Mouse (Mus musculus): ENCODE measurements at regions not wholly inside any gene's neighbourhood (a gene's known extent, or its start where the extent isn't known, plus 50 kb on each side); places are given as distances from the start of the nearest gene placed in this dataset.

DNA sequence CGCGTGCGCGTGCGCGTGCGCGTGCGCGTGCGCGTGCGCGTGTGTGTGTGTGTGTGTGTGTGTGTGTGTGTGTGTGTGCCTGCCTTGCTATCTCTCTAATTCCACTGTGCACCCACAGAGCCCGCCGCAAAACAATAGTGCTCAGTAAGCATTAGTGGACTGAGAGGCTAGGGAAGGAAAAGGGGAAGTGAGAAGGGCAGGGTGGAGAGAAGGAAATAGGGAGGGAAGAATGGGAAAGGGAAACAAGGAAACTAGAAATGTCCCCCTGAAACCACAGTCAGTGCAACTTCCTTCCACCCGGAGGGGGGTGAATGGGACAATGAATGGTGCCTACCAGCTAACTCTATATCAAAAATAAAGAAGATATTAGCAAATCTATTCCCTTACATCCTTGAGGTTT lies 100.7 kb downstream of the Btc start:
- no peaks in the 10 kb centered on the region for H3K79me2 ChIP-seq (ENCODE audit: control insufficient read depth, insufficient read depth)
- no peak overlapping the region for H3K4me3 ChIP-seq
- no peak for TF ChIP-seq SRF (IDR thresholded peaks at IDR 0.05; ENCODE audit: control insufficient read depth, insufficient read length, low read depth)
- no peak for TF ChIP-seq E2F4 (IDR thresholded peaks at IDR 0.05; ENCODE audit: insufficient read depth)
- no peak for TF ChIP-seq CEBPB (IDR thresholded peaks at IDR 0.05; ENCODE audit: insufficient read depth, poor library complexity, severe bottlenecking)
- TF ChIP-seq MYOD1 (IDR thresholded peaks at IDR 0.05; ENCODE audit: control insufficient read depth in 1 of 3, insufficient read length in 2 of 3, low read depth in 2 of 3) = no peak
- TF ChIP-seq REST (IDR thresholded peaks at IDR 0.05; ENCODE audit: insufficient read depth, insufficient read length) = no peak
- no peak overlapping the region for H3ac ChIP-seq (ENCODE audit: control insufficient read depth, insufficient read length)
- H3K27me3 ChIP-seq (ENCODE audit: control insufficient read depth, insufficient read depth, insufficient read length) = no peaks in the 10 kb centered on the region
- H3K4me2 ChIP-seq (ENCODE audit: low read depth) = no peak overlapping the region
- H3K36me3 ChIP-seq (ENCODE audit: control insufficient read depth, insufficient read depth) = no peaks in the 10 kb centered on the region

GRCm38 (mm10) chr5:91302943-91303342 lies 99.9 kb downstream of the Btc start:
- Histone ChIP-seq H3K27me3 (ENCODE audit: control insufficient read depth, insufficient read depth, insufficient read length) (no peaks in the 10 kb centered on the region), H3K36me3 (ENCODE audit: control insufficient read depth, insufficient read depth) (no peaks in the 10 kb centered on the region), H3K79me2 (ENCODE audit: control insufficient read depth, insufficient read depth) (no peaks in the 10 kb centered on the region), H3K4me3 (no peak overlapping the region), H3K4me2 (ENCODE audit: low read depth) (peak overlapping the region; percentile 71), H3ac (ENCODE audit: control insufficient read depth, insufficient read length) (no peak overlapping the region)
- TF ChIP-seq REST (IDR thresholded peaks at IDR 0.05; ENCODE audit: insufficient read depth, insufficient read length) (no peak), TCF12 (IDR thresholded peaks at IDR 0.05; ENCODE audit: insufficient read depth, poor library complexity, severe bottlenecking) (no peak), TCF3 (IDR thresholded peaks at IDR 0.05; ENCODE audit: insufficient read length, low read depth) (no peak), MYOD1 (IDR thresholded peaks at IDR 0.05; ENCODE audit: control insufficient read depth in 1 of 3, insufficient read length in 2 of 3, low read depth in 2 of 3) (no peak), POLR2AphosphoS2 (IDR thresholded peaks at IDR 0.05; ENCODE audit: insufficient read length, low read depth) (no peak), CEBPB (IDR thresholded peaks at IDR 0.05; ENCODE audit: insufficient read depth, poor library complexity, severe bottlenecking) (peak; percentile 51; the same call in 1 of the 2 replicates)

- TF ChIP-seq TCF12 (IDR thresholded peaks at IDR 0.05; ENCODE audit: insufficient read depth, poor library complexity, severe bottlenecking) (no peak), POLR2AphosphoS2 (IDR thresholded peaks at IDR 0.05; ENCODE audit: insufficient read length, low read depth) (no peak), POLR2A (IDR thresholded peaks at IDR 0.05; ENCODE audit: insufficient read length, low read depth) (no peak), E2F4 (IDR thresholded peaks at IDR 0.05; ENCODE audit: insufficient read depth) (no peak), SRF (IDR thresholded peaks at IDR 0.05; ENCODE audit: control insufficient read depth, insufficient read length, low read depth) (no peak), TCF3 (IDR thresholded peaks at IDR 0.05; ENCODE audit: insufficient read length, low read depth) (no peak), USF1 (IDR thresholded peaks at IDR 0.05; ENCODE audit: low read depth) (no peak), MYOG (IDR thresholded peaks at IDR 0.05; ENCODE audit: control insufficient read depth in 1 of 3, insufficient read depth in 1 of 3, insufficient read length in 2 of 3, low read depth in 2 of 3) (no peak), CEBPB (IDR thresholded peaks at IDR 0.05; ENCODE audit: insufficient read depth, poor library complexity, severe bottlenecking) (no peak), MYOD1 (IDR thresholded peaks at IDR 0.05; ENCODE audit: control insufficient read depth in 1 of 3, insufficient read length in 2 of 3, low read depth in 2 of 3) (no peak), REST (IDR thresholded peaks at IDR 0.05; ENCODE audit: insufficient read depth, insufficient read length) (no peak), MAX (IDR thresholded peaks at IDR 0.05; ENCODE audit: low read depth) (no peak)
Measured at GRCm38 (mm10) chr5:91303702-91304101, 99.1 kb downstream of the Btc start.

DNA sequence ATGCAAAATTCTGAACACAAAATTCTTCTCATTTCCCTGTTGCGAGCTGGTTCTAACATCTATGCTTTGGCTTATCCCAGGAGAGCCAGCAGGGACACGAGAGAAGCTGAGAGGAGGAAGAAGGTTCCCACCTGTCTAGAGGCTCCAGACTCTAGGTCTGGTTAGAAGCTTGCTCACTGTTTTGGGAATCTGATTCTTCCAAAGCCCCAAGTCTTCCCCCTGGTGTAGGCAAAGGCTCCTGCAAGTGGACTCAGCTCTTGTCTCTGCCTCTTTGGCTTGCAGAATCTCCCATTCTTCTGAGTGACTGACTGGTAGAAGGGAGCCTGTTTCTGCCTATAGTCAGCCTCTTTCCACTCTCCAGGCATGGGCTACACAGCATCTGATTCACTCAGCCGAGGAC lies 95.8 kb downstream of the Btc start:
- H3K4me2 ChIP-seq (ENCODE audit: low read depth) = no peak overlapping the region
- H3K4me3 ChIP-seq = no peak overlapping the region
- H3K36me3 ChIP-seq (ENCODE audit: control insufficient read depth, insufficient read depth) = no peaks in the 10 kb centered on the region
- TF ChIP-seq USF1 (IDR thresholded peaks at IDR 0.05; ENCODE audit: low read depth) = no peak
- no peak for TF ChIP-seq MAX (IDR thresholded peaks at IDR 0.05; ENCODE audit: low read depth)
- no peak for TF ChIP-seq SRF (IDR thresholded peaks at IDR 0.05; ENCODE audit: control insufficient read depth, insufficient read length, low read depth)
- no peak for TF ChIP-seq CEBPB (IDR thresholded peaks at IDR 0.05; ENCODE audit: insufficient read depth, poor library complexity, severe bottlenecking)
- no peak for TF ChIP-seq POLR2AphosphoS2 (IDR thresholded peaks at IDR 0.05; ENCODE audit: insufficient read length, low read depth)
- TF ChIP-seq POLR2A (IDR thresholded peaks at IDR 0.05; ENCODE audit: insufficient read length, low read depth) = no peak
- TF ChIP-seq TCF3 (IDR thresholded peaks at IDR 0.05; ENCODE audit: insufficient read length, low read depth) = no peak
- no peak overlapping the region for H3ac ChIP-seq (ENCODE audit: control insufficient read depth, insufficient read length)
- no peaks in the 10 kb centered on the region for H3K27me3 ChIP-seq (ENCODE audit: control insufficient read depth, insufficient read depth, insufficient read length)
- H3K79me2 ChIP-seq (ENCODE audit: control insufficient read depth, insufficient read depth) = no peaks in the 10 kb centered on the region

More at GRCm38 (mm10) chr5:91303702-91304101, 99.1 kb downstream of the Btc start:
- H3K79me2 ChIP-seq (ENCODE audit: control insufficient read depth, insufficient read depth) = no peaks in the 10 kb centered on the region
- H3K36me3 ChIP-seq (ENCODE audit: control insufficient read depth, insufficient read depth) = no peaks in the 10 kb centered on the region
- no peak overlapping the region for H3K4me3 ChIP-seq
- H3K4me2 ChIP-seq (ENCODE audit: low read depth) = peak overlapping the region; percentile 71
- no peak overlapping the region for H3ac ChIP-seq (ENCODE audit: control insufficient read depth, insufficient read length)
- H3K27me3 ChIP-seq (ENCODE audit: control insufficient read depth, insufficient read depth, insufficient read length) = no peaks in the 10 kb centered on the region
